Mouse (Mus musculus) urinary bladder, postnatal 36 days (tissue): ENCODE measurements around the gene Pax3.

Experiments used
- DNase-seq, 2 experiments: peaks; one replicate each; pipeline ENCODE4 v3.0.0; 2022; ENCODE audit warnings: low spot score in 2 of 2, mixed read lengths in 1 of 2

The Pax3 gene

DNA sequence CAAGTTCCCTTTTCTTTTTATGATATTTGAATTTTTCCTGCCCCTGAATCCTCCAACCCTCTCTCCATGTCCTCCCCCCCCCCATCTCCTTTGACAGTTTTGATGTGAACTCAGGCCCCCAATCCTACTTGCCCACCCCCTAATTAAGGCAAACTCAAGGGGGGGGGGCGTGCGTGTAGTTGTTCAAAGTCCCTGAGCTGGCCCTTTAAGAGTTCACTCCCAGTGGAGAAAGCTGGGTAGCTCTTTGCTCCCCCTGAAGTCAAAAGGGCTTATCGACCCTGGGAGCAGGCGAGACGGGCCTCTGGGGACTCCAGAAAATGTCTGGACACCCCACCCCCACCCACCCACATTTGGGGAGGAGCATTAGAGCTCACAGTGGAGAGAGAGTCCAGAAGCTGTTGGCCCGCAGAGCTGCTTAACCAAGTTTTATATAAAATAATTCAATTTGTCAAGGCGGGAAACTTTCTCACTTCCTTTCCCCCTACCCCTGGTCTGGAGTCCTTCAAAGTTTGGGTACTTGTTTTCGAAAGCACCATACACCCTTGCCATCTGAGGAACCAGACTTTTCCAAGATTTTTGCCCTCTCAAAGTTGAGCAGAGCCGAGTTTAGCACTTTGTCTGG is 1.5 kb upstream of the Pax3 start:
- DNase-seq: no peak

DNA sequence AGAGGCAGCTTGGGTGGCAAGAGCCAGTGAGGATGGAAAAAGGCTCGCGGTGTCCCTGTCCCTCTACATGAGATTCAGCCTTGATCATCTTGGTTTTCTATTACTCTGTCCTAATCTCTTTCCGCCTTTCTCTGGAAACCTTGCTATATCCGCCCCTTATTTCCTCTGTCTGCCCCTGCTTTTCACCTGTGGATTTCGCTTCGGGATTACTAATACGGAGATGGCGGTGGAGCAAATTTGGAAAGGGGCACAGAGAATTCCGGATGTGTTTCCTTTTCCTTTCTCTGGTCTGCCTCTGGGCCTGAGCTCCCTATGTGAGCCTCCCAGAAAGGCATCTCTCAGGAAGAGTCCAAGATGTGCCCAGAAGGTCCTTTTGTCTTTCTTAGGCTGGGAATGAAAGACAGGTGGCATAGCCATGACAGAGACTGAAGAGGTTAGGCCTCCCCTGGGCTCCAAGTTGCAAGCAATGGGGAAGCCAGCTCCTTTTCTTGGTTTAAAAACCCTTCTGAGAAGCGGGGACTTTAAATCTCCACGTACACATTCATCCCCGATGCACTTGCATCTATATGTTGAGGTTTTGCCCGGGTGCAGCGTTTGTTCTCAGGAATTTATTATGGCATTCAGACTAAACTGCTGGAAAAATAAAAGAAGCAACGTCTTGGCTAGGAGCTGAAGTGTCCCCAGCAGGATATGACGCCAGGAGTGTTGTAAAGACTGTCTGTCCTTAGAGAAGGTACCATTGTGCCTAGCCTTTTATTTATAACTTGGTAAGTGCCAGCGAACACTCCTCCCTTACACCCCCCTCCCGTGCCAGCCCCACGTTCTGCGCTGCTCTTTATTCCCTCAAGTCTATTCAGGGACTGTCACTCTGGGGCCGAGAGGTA is 659 bp upstream of the Pax3 start:
- DNase-seq: no peak

DNA sequence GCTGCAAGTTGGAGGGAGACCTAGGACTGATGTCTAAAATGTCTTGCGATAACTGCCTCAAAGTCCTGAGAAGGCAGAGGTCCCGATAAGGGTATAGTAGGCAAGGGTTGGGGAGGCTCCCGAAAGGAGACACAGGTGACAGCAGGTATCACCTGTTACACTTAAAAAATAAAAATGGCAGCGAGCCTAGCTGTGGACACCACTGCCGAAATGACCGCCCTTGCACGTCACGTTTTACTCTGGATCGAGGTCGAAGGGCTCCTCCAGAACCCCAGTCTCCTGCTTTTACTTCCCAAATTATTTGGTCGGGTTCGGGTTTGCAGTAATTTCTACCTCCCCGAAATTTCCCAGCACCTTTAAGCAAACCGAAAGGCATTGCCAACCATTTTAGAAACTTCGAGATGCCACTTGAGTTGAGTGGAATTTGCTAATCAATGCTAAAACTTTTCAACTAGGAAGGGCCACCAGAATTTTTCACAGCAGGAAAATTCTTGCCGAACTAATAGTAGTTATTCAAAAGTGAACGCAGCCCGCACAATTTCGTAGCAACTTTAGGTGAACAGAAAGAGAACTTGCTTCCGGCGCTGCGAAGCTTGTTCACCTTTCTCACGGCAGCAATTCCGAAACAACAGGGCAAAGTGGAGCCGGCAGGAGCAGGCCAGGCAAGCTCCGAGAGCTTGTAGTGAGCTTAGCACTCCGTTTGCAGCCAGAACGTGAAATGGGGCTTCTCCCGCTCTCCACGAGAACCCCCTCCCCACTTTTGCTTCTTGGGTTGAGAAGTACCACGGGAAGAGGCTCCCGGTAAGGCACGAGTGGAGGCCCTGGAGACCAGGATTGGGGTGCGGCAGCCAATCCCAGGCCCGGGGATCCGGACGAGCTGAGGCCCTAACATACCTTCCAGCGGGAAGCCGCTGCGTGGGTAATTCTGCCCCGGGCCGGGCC is 892 bp downstream of the Pax3 start:
- DNase-seq: no peak

DNA sequence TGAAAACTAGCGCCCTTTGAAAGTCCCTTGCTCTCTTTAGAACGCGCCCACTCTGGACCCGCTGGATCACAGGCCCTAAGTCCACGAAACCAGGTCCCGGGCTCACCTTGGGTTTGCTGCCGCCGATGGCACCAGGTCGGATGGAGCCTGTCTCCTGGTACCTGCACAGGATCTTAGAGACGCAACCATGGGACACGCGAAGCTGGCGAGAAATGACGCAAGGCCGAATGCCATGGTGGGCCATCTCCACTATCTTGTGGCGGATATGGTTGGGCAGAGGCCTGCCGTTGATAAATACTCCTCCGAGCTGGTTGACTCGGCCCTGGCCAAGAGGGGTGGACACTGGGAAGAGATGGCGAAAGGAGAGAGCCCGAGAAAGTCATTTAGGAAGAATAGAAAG is 1.8 kb downstream of the Pax3 start:
- no peak for DNase-seq

DNA sequence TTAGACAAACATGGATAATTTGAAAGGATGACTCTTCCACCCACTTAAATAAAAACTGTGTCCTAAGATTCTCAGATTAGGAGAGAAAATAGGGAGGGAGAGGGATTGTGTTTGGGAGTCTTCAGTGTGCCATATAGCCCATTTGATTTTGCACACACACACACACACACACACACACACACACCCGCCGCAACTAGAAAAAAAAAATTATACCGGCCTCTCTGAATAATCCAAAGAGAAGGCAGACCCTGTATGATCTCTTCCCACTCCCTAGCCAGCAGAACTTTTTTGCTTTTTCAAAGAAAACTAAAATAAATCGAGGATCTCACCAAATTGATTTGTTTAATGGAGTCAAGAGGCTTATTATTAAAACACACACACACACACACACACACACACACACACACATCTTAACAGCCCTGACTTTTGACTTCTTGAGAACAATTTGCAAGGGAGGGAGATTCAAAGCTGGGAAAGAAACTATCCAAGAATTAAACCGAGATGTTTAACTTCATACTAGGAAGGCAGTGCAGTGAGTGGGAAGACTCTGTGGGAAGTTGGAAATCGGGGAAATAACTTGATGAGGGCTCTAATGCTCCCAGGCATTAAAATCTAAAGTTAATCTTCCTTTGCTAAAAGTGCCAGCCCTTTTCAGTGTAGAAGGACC is 2.4 kb downstream of the Pax3 start:
- no peak for DNase-seq

DNA sequence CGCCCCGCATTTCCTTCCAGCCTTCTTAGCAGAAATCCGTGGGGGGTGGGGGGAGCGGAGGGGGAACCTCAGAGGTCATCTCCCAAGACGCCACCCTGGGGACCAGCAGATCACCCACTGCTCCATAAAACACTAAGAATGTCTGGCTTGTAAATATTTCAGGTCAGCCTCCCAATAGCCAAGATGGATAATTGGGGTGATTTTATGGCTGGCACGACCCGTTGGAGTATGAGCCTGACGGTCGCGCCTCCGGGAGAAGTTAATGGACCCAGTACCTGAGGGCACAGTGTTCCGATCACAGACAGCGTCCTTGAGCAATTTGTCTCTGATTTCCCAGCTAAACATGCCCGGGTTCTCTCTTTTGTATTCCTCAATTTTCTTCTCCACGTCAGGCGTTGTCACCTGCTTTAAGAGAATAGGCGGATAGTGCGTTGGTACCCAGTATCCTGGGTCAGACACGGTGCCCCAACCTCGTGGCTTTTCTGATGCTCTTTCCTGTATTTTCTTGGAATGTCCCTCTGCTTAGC is 3.4 kb downstream of the Pax3 start:
- no peak for DNase-seq

DNA sequence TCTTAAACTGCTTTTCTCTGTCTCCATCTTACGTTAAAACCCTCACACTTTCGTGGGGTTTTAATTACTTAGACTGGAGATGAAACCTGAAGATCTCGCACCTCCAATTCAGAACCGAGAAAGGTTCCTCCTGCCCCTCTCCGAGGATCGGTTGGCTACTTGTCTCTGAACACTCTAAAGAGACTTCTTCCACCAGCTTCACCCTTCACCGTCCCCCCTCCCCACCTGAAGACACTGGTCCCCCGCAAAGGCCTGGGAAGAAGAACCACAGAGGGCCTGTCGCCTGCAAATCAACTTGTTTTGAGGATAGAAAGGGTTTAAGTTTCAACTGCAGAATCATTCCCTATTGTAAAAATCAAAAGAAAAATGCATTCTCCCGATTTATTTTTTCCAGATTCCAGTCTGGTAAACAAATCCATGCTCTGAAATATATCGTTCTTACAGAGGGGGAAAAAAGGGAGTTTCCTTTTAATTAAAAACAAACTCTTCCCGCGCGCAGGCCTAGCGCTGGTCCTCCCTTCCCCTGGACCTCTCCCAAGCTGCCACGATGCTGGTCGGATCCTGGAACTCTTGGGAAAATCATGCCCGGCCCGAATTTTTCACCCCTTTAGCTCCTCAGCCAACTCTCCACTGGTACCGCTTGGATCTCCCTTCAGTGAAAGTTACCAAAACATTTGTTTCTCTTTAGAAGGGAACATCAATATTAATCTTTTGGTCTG is 4.0 kb downstream of the Pax3 start:
- DNase-seq: no peak

DNA sequence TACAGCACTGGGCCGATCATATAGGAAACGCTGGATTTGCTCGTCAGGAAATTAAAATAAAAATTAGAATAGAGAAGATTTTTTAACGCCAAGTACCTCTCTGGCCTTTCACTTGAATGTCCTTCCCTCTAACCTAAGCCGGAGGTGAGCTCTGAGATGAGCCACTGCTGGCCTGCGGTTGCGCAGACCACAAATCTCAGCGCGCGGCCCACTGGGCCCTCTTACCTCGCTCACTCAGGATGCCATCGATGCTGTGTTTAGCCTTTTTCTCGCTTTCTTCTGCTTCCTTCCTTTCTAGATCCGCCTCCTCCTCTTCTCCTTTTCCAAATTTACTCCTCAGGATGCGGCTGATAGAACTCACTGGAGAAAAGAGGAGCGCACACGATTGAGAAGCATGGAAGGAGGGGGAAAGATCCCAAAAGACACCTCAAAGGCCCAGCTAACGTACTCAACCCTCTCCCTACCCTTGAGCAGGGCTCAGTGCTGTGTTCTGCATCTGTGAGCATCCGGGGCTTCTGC is 4.7 kb downstream of the Pax3 start:
- no peak for DNase-seq

DNA sequence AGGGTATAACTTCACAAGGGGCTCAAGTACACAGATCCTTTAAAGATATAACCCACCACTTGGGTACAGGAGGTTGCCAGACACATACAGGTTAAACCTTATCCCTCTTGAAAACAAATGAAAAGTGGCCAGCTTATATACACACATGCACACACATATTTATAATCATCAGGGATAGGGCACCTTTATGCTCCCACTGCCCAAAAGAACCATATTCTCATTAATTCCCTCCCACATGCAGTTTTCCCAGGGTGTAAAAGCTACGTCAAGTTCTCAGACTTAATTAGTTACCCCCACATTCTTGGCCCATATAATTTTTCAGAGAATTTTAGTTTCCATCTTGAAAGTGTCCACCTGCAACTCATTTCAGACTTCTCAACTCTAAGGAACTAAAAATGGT is 5.2 kb downstream of the Pax3 start:
- DNase-seq: no peak

DNA sequence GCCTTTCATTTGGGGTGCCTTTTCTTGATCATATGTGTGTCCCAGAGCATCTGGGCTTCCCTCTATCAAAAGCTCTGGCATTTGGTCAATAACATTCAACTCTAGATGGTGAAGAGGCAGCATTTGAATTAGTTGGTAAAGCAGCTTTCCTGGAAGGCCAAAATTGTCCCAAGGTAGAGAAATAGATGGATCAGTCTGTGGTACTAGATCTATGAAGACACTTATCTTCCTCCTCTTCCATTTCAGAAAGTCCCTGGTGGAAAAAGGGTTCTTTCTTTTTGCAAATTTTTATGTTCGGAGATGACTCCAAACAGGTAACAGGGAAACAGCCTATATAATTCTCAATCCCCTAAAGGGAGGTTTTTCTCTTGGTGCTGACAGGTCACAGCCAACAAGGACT is 5.6 kb downstream of the Pax3 start:
- no peak for DNase-seq

DNA sequence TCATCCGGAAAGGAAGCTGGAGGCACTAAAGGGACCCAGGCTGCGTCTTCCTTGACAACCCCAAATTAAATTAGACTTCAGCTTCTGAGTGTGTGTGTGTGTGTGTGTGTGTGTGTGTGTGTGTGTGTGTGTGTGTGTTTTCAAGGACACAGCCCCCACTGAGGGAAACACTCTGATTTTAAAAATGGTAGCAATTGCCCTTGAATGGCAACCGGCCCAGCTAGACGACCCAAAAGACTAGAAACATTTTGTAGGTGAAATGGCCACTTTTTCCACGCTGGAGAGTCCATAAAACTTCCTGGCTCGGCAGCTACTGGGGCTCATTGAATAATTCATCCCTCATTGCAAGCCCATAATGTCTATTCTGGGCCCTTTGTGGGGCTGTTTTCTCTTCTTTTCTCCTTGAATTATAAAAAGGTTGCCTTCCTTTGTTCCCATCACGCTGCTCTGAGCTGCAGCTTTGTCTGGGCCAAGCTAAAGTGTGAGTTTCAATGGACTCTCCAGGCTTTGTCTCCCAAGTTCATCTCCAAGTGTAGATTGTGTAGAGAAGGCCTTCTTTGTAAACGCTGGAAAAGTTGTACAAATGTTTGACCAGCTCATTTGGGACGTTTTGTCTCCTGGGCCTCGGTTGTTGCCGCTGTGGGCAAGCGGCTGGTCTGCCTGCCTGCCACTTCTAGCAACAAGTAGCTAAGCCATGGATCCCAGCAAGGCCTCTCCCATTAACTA is 6.4 kb downstream of the Pax3 start:
- DNase-seq: no peak

DNA sequence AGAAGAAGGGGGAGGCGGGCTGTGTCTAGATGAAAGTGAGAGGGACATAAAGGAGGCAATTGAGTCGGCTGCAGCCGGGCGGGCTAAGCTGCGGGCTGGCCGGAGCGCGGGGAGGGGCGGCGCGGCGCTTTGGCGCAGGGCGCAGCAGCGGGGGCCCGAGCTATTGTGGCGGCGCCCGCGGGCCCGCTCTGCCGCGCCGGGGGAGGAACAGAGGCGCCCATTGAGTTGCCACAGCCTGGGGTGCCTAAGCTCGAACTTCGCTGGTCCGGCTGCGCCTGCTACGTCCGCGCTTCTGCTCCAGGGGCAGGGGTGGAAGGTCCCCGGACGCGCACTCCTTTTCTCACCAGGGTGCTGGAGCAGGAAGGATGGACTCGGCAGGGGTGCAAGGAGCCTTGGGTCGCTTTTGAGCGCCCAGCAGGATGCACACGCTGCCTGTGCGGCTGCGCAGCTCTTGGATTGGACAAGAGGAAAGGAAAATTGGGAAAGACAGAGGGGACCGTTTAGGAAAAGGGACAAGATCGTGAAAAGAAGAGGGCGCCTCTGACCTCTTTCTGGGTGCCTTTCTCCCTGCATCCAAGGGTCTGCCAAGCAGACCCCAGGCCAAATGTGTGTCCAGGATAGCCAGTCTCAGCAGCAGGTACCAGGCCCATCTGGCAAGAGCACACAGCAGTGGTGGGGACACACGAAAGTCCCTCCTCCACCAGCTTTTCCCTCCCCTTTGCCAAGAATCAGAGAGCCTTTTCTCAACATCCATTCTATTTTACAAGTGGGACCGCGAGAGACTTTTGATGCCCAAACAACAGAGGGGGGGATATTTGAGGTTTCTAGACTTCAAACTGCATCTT is 7.2 kb downstream of the Pax3 start:
- no peak for DNase-seq

DNA sequence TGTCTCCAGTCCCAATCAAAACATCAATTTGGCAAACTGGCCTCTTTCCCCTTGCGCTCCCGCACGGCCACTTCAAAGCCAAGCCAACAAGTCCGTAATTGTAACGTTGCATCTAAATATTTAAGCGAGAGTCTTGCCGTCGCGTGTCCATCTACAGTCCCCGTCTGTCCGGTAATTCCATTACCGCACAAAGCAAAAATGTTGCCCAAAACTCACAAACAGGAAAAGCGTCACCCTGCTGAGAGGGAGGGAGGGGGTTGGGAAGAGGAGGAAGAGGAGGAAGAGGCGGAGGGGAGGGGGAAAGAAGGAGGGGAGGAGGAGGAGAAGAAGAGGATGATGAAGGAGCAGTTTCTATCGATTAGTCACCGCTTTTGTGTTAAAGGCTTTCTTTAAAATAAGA is 7.9 kb downstream of the Pax3 start:
- no peak for DNase-seq

DNA sequence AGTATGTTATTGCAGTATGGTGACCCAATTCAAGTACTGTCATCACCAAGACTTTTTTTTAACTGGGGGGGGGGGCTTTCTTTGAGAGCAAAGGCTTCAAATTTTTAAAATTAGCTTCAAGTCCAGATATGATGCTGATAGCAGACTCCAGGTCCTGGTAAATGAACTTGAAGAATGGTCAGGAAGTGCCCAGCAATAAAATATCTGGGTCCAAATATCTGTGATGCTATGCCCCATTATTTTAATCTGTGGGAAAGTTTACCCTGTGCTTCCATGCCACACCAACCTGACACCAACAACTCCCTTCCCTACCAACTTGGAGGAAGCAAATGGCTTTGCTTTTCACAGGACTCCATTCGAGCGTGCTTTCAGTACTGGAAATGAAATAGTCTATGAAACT is 8.6 kb downstream of the Pax3 start:
- DNase-seq: no peak

DNA sequence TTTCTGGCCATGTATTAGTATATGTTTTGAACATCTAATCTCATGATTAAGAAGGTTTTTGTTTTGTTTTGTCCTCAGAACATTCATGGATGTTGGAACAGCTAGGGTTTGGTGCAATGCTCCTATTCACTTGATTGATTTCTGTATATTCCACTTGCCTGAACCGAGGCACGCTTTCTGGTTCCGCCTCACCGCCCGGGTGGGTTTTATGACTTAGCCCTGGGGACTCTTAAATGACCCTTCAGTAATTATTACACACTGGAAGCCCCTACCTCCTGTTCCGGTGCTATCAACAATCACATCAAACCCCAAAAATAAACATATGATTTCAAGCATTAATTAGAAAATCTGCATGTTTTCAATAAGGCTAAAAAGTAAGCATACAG is 9.2 kb downstream of the Pax3 start:
- no peak for DNase-seq

DNA sequence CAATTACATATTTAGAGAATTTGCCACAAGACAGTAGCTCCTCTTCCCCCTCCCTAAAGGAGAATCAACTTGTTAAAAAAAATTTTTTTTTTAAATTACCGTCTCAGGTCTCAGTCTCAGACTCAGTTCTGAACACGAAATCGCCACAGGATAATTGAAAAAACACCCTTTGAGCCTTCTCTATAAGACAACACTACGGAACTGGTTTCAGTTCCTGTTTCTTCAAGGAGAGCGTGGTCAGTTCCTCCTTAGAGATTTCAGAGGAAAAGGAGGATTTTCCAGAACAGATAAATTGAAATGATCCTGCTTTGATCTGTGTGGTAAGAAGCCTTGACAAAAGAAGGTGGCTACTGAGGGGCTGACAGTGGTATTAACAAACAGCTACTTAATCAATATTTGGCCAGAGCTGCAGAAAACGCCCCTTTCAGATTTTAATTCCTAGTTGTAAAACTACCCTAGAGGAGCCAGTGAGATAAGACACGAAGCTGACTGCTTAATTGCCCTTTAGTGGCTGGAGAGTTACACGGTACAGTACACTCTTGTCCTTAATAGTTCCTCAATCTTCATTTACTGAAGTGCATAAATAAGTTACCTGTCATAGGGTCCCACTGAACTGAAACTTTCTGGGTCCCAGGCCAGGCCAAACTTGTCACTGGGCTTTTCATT is 9.7 kb downstream of the Pax3 start:
- no peak for DNase-seq

DNA sequence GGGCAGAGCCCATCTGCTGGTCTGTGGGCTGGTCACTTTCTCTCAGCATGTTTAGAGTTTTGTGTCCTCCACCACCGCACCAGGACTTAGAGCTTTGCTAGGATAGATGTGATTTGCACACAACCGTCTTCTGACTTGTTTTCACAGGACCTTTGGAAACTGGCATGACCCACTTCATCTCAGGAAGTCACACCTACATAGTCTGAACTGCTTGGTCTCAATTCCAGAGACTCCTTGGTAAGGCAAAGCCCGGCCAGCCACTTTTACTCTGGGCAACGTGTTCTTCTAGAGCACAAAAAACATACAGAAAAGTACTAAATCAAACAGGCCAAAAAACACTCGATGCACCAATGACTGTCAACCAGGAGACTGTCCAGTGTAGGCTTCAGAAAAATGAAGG is 14.0 kb downstream of the Pax3 start:
- no peak for DNase-seq

DNA sequence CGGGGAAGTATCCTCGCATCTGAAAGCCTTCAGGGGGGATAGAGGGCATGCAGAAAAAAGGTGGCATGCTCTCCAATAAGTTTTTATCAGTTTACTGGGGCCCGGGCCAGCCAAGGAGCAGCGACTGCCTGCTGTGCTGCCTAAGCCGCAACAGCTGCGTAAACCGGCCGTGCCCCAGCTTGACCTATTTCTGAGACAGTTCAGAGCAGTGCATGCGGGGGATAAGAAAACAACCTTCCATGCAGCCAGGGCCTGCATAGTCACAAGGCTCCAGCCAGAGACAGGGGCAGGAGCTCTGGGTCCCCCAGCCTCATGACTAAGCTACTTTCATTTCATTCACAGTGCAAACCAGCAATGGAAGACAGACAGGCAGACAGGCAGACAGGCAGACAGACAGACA is 15.1 kb downstream of the Pax3 start:
- DNase-seq: no peak

DNA sequence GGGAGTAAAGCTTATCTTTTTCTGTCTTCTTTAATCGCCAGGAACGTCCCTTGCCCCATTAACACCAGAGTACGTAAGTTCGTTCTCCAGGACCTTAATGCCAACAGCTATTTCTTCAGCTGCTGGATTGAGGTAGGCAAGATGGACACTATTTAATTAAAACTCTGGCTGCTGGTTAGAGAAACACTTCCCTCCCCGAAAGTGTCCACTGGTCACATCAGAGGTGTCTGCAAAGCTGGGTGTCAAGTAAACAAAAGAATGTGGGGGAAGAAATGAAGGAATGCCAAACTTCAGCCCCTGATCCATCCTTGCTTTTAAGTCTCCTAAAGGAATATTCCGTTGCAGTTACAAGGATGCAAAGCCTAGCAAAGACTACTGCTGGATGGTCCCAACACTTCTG is 24.6 kb downstream of the Pax3 start:
- no peak for DNase-seq
